Mouse (Mus musculus) gastrocnemius, postnatal 4 days (tissue): ENCODE results near the gene Ptprk. TPM values are rescaled to one million over a fixed set of nuclear protein-coding genes. Genes with fewer than 3 reads are reported as not detected.

ENCODE experiments used
- DNase-seq, 2 experiments: peaks; one replicate each; pipeline ENCODE4 v3.0.0; 2021 to 2022; ENCODE audit warnings: low spot score in 2 of 2, mixed read lengths in 2 of 2
- total RNA-seq, 2 experiments: library from RNA; stranded (reverse); gene quantifications; 2 replicates each; pipeline ENCODE4 v1.2.3; 2021

Ptprk gene
- total RNA-seq, 2 experiments from 2014 or later: 17.5 to 19.1 TPM

DNA sequence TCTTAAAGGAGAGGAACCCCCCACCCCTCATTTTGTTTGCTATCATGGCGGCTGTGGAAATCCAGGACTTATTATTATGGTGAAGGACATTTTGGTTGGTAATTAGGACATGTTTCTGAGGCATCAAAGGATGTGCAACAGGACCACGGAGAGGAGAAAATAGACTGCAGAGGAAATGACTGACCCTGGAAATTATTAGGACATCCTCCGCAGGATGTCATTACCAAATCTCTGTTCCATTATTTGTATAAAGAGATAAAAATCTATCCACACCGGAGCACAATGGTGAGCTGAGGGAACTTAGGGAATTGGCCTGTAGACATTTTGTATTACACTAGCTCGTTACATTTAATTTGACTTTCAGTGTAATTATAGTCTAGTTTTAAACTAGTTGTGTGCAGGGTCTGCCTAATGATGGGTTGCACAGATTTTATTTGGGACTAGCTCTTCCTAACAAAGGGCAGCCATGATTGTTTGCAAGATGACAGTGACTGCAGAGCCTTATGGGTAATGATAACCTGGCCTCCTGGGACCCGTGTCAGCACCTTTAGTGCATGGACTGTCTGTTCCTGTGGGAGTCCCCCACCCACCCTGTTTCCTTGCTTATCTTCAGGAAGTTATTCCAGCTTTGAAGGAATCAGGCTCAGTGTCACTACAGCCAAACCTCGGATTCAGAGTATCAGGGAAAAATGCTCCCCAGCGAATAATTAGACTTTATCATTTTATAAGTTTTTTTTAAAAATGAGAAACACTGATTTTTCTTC lies 38.4 kb downstream of the Ptprk start:
- no peak for DNase-seq

- DNase-seq: peak in 1 of 2 experiments; percentile 11
Measured at GRCm38 (mm10) chr10:28113879-28114278, 39.3 kb downstream of the Ptprk start.

- no peak for DNase-seq
Measured at GRCm38 (mm10) chr10:28116982-28117381, 42.4 kb downstream of the Ptprk start.

- no peak for DNase-seq
Measured at GRCm38 (mm10) chr10:28118783-28119365, 44.3 kb downstream of the Ptprk start.

GRCm38 (mm10) chr10:28123881-28124280 lies 49.3 kb downstream of the Ptprk start:
- no peak for DNase-seq

GRCm38 (mm10) chr10:28128011-28128410 lies 53.4 kb downstream of the Ptprk start:
- no peak for DNase-seq

DNA sequence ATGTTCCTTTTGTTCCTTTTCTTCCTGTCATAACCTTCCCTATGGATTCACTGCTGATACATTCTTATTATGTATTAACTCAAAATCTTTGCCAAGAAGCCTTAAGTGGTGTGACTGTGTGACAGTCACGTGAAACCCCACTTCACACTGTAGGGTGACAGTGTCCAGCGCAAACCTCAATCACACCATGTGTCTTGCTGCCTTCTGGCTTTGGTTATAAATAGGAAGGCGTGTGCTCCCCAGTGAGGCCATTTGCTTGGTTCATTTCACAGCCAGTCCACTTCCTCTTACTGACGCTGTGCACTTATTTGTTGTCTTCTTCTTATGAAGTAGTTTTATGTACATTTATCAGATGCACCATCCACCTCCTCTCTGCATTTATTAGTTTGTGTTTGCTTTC lies 53.8 kb downstream of the Ptprk start:
- no peak for DNase-seq

DNA sequence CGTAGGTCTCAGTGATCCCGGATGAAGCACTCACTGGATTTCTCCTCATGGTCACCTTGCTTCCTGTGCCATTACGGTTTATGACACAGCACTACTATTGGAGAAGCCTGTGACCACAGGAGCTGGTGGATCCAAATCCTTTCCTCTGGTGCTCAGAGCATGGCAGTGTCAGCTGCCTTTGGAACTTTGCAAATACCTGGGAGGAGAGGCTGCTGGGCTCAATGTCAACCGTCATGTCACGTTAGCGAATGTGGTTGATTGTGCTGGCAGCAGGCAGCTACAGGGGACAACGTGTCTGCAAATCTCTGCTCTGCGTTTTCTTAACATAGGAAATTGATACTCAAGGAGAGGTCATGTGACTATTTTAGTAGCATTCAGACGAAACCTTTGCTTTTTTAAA lies 55.8 kb downstream of the Ptprk start:
- no peak for DNase-seq

DNA sequence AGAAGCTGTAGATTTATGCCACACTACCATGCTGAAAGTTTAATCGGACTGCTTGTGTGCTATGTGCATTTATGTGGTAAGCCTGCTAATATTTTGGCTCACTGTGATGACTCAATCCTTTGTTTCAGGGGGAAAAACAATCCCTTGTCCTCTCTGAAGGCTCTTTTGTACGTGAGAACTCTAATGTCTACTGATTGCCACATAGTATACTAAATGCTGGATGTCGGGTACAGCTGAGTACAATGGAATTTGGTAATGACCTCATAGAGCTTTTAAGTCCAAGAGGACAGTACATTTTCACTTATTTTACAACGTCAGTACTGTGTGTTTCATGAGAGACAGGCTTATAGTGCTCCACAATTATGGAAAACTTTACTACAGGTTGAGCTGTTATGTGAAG lies 59.1 kb downstream of the Ptprk start:
- no peak for DNase-seq

- no peak for DNase-seq
Measured at GRCm38 (mm10) chr10:28138399-28138798, 63.8 kb downstream of the Ptprk start.

- no peak for DNase-seq
Measured at GRCm38 (mm10) chr10:28144459-28144858, 69.8 kb downstream of the Ptprk start.

- no peak for DNase-seq
Measured at GRCm38 (mm10) chr10:28145326-28145725, 70.7 kb downstream of the Ptprk start.

DNA sequence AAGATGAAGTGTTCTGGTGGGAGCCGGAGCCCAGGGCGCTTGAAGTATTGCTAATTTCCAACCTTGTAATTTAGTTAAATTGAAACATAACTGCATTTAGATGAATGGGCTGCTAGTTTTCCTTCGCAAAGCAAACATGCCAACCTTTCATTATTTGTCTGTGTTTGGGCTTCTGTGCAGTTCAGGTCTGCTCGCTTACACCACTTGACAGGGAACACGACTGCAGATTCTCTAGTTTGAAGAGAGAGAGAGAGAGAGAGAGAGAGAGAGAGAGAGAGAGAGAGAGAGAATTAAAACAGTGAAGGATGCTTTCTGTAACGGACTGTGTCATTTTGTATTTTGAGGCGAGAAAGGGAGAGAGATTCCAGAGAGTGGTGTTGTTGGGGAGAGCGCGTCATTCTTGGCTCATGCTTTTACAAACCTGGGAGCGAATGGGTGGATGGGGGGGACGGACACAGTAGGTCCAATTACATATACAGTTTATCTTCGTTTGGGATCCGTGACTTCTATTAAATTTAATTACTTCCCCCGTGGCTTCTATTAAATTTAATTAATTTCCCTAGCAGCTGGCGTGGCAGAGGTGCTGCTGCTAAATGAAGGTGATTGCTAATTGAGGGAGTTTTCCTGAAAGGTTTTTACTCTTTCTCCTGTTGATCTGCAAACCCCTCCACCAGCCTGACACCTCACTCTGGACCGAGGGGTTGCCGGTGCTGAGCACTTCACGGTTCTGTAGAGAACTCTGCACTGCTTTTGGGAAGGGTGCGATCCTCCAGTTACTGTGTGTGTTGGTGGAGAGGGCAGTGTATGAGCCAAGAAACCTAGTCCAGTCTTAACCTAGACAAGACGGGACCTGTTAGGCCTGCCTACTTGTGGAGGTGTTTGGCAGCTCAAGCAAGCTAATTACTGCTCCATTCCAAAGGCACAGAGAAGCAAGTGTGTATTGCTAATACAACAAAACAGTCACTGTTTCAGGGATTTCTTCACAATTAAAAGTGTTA lies 81.4 kb downstream of the Ptprk start:
- DNase-seq: no peak

DNA sequence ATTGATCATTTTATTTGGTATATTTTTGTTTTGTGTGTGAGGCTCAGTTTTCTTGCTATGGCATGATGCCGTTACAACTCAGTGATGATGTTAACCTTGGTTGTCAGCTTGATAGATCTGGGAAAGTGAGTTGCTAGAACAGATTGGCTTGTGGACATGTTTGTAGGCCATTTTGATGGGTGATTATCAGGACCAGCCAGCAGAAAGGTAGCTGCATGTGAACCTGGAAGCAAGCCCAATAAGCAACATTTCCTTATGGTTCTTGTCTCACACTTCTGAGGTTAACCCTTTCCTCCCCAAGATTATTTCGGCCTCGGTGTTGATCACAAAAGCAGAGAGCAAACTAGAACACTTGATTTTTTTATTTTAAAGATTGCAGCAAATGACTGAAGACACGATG lies 85.1 kb downstream of the Ptprk start:
- no peak for DNase-seq

DNA sequence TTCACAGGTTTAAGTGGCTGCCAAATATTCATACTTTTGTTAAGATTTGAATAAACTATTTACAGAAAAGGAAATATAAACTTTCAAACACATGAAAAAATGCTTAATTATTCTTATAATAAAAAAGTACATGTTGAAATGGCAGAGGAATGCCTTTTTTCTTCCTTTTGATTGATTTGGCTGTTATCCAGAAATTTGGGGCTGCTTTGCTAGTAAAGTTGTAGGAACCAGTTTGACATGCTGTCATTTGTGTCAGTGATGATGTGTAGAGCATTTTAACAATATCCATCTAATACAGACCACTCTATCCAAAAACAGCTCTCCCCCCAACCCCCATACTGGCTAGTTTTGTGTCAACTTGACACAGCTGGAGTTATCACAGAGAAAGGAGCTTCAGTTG lies 86.7 kb downstream of the Ptprk start:
- no peak for DNase-seq

DNA sequence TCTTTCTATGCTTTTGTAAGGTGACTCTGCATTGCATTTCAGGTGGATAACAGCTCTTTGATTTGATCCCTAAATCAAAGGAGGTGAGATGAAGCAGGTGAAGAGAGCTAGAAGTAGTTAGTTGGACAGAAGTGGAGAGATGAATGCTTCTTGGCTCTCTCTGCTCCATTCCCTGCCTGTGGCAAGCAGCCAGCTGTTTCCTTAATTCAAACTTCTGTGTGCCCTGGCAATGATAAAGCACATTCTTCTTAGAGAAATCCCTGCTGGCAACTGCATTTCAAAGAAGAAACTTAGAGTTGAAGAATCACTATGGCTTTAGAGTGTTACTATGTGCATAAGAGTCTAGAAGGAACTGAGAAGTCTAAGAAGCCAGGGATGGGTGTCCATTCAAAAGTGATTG lies 89.6 kb downstream of the Ptprk start:
- peak in 1 of 2 experiments; percentile 15 for DNase-seq

- no peak for DNase-seq
Measured at GRCm38 (mm10) chr10:28164746-28165145, 90.1 kb downstream of the Ptprk start.

DNA sequence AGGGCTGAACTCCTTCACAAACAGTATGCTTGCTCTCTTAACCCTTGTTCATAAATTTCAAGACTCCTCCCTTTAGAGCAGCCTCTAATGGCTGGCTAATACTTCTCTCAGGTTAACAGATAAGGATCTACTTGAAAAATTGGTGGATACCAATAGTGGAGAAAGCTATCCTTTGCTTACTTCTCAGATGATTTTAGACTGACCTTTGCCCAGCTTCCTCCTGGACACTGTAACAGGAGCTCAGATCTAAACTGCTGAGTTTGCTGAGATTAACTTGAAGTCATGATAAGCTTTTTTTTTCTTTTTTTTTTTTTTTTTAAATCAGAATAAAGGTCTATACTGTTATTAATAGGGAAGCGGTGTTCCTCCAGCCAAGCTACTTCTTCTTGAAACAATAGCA lies 92.0 kb downstream of the Ptprk start:
- DNase-seq: no peak

- no peak for DNase-seq
Measured at GRCm38 (mm10) chr10:28167097-28167496, 92.5 kb downstream of the Ptprk start.

GRCm38 (mm10) chr10:28171196-28171595 lies 96.6 kb downstream of the Ptprk start:
- no peak for DNase-seq

- DNase-seq: no peak
Measured at GRCm38 (mm10) chr10:28178876-28179275, 104.3 kb downstream of the Ptprk start.

GRCm38 (mm10) chr10:28182081-28182480 lies 107.5 kb downstream of the Ptprk start:
- no peak for DNase-seq
